Mouse (Mus musculus): ENCODE measurements around the gene Slfn8.
"Not testable (repeated sequence)": the region's sequence is repeated elsewhere in the genome, so short reads cannot be mapped to it uniquely, and the experiment has no call there.

The Slfn8 gene

GRCm38 (mm10) chr11:83020621-83021020 is at the start of gene Slfn8:
Gene Slfn8, minus strand, starts transcription at chr11:83020810.
- DNase-seq (ENCODE audit: extremely low read depth, insufficient read length, low spot score), result peak; percentile 9

DNA sequence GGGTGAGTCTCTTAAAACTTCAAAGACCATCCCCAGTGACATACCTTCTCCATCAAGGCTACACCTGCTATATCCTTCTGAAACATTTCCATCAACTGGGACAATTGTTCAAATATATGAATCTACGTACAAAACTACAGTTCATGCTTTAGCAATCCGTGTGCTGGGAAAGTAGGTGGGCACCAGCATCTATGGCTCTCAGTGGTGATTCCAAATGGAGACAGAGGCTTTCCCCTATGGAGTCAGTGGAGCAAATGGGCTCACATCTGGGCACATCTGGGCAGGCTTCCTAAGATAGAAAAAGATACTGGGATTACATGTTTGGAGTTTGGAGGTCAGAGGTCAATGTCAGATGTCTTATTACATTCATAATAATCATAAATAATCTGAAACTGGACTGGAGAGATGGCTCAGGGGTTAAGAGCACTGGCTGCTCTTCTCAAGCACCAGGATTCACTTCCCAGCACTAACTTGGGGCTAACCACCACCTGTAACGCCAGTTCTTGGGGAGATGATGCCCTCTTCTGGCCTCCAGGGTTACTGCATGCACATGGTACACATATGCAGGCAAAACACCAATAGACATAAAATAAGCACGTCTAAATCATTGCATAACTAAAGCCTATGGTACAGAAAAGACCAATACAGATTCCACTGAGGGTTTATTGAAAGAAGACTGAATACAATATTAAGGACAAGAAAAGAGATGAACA is 47.5 kb upstream of the Slfn8 start:
- no peak for DNase-seq (ENCODE audit: extremely low read depth, insufficient read length, low spot score)

GRCm38 (mm10) chr11:83066640-83067531 is 46.3 kb upstream of the Slfn8 start:
- no peak for DNase-seq (ENCODE audit: extremely low read depth, insufficient read length, low spot score)

DNA sequence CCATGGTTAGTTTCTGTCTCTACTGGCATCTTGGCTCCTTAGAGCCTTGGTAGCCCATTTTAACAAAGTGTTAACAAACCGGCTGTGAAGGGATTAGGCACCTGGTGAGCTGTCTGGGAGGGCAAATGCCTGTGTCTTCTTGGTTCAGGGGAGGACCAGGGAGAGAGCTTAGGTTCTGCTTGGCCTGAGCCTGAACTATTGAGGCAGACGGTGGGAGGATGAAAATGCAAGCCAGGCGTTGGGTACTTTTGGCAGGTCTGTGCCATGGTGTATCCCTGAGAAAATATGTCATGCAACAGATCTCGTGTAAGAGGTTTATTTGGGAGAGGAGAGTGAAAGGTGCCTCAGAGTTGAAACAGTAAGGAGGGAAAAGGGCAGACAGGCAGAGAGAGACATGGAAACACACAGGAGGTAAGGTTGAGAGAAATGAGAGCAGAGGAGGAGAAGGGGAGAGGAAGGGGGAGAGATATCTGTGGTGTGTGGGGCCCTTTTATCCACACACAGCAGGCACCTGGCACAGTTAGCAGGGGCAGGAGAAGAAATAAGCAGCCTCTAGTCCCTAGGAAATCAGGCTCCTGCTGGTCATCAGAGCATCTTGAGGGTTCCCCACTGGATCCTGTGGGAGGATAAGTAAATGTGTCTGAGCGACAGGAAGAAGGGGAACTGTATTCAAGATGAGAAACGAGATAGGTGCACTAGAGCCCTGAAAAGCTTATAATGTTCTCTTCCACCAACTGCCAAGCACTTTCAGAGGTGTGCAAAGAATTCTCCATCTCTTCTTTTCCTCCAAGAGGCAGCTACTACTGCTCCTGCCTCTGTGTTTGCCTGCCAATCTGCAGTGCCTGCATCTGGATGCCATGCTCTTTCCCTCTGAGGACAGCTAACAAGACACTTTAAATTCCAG is 45.1 kb upstream of the Slfn8 start:
- no peak for DNase-seq (ENCODE audit: extremely low read depth, insufficient read length, low spot score)

DNA sequence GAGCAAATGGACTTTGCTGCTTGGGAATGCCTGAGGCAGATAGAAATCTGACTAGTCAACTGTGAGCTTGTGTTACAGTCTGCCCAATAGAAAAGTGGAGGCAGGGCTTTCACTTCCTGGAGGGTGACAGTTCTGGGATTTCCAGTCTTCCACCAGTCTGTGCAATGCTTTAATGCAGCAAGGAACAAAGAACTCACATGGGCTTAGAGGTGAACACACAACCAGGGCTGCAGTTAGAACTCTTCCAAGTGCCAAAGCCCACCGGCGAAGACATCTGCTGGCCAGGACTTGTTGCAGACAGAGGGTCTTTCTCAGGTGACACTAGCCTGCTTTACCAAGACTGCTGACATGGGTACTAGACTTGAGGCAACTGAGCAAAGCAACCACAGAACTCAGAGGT is 44.3 kb upstream of the Slfn8 start, which contains the start of gene Slfn2:
TSS of gene Slfn2 (plus strand) at position 167 of the 400 bp plus-strand sequence.
- DNase-seq (ENCODE audit: extremely low read depth, insufficient read length, low spot score), result no peak

GRCm38 (mm10) chr11:83063941-83064349 is 43.3 kb upstream of the Slfn8 start:
- no peak for DNase-seq (ENCODE audit: extremely low read depth, insufficient read length, low spot score)

GRCm38 (mm10) chr11:83063126-83063525 is 42.5 kb upstream of the Slfn8 start:
- DNase-seq (ENCODE audit: extremely low read depth, insufficient read length, low spot score), result no peak

DNA sequence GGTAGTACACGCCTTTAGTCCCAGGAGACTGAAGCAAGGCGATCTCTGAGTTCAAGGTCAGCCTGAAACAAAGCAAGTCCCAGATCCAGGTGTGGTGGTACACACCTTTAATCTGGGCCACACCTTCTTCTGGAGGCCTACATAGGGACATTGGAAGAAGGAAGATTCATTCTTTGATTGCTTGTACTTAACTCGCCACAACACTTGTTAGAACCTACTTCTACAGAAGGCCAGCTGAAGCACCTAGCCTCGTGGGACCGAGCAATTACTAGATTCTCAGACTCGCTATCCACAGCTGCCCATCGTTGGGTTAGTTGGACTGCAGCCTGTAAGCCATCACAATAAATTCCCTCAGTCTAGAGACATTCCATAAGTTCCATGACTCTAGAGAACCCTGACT is 41.2 kb upstream of the Slfn8 start:
- DNase-seq (ENCODE audit: extremely low read depth, insufficient read length, low spot score), result no peak

- no peak for DNase-seq (ENCODE audit: extremely low read depth, insufficient read length, low spot score)
These were observed 39.9 kb upstream of the Slfn8 start for GRCm38 (mm10) chr11:83060412-83061020.

- no peak for DNase-seq (ENCODE audit: extremely low read depth, insufficient read length, low spot score)
These were observed 37.3 kb upstream of the Slfn8 start for GRCm38 (mm10) chr11:83057863-83058262.

DNA sequence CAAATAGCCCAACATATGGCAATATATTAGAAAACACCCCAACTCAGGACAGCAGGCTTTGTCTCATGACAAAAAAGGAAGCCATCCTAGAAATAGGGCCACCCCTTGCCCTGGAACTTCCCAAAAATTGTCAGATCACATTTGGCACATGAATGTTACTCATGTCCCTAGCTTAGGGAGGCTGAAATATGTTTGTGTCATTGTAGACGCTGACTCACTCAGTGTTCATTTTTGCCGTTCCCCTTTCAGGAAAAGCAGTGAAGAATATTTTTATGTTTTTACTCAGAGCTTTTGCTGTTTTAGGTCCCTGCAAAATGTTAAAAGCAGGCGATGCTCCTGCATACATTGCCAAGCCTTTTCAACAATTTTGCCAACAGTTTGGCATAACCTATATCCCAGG is 25.0 kb upstream of the Slfn8 start:
- DNase-seq (ENCODE audit: extremely low read depth, insufficient read length, low spot score), result no peak

GRCm38 (mm10) chr11:83043891-83044290 is 23.3 kb upstream of the Slfn8 start:
- no peak for DNase-seq (ENCODE audit: extremely low read depth, insufficient read length, low spot score)

DNA sequence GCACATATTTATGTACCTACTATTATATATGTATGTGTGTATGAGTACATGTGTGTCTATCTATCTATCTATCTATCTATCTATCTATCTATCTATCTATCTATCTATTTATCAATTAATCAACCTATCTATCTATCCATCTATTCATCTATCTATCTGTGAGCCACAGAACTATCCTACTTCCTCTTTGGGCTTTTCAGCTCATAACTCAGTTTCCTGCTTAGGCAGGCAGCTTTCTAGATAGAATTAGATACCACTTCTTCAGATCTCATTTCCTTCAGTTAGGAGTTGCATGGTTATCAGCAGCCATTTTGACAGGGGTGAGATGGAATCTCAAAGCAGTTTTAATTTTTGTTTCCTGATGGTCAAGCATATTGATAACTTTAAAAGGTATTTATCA is 20.4 kb upstream of the Slfn8 start:
- no peak for DNase-seq (ENCODE audit: extremely low read depth, insufficient read length, low spot score)

- DNase-seq (ENCODE audit: extremely low read depth, insufficient read length, low spot score), result no peak
These were observed 19.7 kb upstream of the Slfn8 start for GRCm38 (mm10) chr11:83040325-83040724.

DNA sequence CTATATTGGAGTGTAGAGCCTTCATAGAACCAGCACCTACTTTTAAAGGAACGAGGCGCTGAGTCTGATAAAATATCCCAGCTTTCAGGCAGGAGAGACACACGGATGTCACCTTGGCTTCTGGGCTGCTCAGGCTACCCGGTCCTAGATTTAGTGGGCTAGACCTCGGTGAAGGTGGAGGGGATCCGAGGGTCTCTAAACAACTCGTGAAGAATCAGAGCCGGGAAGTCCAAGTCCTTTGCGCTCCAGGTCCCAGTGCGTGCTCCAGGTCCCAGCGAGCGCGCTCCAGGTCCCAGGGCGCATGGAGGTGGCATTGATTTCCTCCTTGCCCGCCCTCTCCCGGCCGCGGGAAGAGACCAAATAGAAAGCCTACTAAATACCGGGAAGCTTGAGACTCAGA is 19.2 kb upstream of the Slfn8 start:
- DNase-seq (ENCODE audit: extremely low read depth, insufficient read length, low spot score), result no peak

GRCm38 (mm10) chr11:83039156-83039555 is 18.5 kb upstream of the Slfn8 start:
- no peak for DNase-seq (ENCODE audit: extremely low read depth, insufficient read length, low spot score)

DNA sequence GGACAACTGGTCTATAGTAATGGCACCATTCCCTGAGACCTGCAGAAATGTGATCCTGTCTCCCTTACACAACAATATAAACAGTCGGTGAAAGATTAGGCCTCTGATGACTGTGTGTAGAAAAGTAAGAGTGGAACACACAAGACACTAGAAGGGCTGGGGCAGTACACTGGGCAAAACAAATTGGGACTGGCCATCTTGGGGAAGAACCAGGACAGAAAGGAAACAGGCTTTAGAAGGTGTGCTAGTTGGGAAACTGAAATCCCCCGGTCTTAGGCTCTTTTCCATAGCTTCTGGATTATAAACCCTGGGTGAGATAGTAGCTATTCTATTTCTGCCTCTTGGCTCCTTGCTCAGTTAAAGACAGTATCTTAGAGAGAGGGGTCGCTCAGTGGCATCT is 18.1 kb upstream of the Slfn8 start:
- not testable (repeated sequence) for DNase-seq (ENCODE audit: extremely low read depth, insufficient read length, low spot score)

DNA sequence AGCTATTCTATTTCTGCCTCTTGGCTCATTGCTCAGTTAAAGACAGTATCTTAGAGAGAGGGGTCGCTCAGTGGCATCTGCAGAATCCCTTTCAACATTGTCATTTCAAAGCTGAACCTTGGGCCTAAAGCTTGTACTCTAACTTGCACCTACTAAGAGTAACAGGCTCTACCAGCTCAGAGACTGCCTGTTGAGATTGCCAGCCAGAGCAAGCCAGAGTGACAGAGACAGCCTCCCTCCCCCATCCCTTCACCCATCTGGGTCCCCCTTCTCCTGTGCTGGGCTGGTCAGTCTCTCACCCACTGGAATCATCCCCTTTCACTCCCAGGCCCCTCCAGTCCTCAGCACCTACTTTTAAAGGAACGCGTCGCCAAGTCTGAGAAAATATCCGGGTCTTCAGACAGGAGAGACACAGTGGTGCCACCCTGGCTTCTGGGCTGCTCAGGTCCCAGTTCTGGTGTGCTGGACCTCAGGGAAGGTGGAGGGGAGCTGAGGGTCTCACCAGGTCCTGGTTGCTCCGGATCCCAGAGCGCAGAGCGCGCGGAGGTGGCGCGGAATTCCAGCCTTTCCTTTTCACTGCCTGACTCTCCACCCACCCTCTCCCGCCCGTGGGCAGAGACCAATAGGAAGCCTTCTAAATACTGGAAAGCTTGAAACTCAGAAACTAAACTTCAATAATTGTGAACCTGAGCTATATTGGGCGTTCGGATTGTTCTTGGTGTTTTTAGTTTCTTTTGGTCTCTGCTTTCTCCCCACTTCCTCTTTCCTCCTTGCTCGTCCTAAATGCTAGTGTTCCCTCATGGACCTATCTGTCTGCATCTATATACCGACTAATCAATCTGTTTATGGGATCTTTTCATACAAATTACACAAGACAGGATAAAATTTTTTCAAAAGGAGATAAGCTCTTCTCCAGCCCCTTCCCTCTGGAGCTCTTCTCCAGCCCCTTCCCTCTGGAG is 770 bp downstream of the Slfn8 start:
- DNase-seq (ENCODE audit: extremely low read depth, insufficient read length, low spot score), result peak; percentile 73

DNA sequence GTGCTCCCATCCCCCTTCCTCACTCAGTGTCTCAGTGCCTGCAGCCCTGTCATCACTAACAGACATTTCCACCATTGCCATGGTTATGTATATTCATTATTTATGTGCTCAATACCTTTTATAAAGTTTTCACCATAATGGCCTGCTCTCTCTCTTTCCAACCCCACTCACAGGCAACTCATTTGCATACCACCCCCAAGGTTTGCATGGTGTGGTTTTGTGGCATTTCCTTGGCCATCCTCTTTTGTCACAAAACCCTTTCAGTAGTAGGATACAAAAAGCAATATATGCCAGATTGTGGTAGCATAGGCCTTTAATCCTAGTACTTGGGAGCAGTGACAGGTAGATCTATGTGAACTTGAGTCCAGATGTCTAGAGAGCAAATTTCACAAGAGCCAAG is 4.5 kb downstream of the Slfn8 start:
- DNase-seq (ENCODE audit: extremely low read depth, insufficient read length, low spot score), result no peak

Measured in 3134 (cell line).